Mouse (Mus musculus) spleen, adult 2 months (tissue): ENCODE data around the gene Slc47a1. TPM values are rescaled to one million over a fixed set of nuclear protein-coding genes. Genes with fewer than 3 reads are reported as not detected.
A peak's percentile ranks its signal among the peaks of the same experiment; 100 is the strongest.

Experiments used
- DNase-seq, 2 experiments: peaks; one replicate each; pipeline versions ENCODE4 v3.0.0 to v3.0.0-alpha.2; 2012 to 2021; ENCODE audit warnings: low spot score in 2 of 2, low read depth in 1 of 2
- H3K27ac ChIP-seq: fragments of 200-500 bp; 2 replicates; pipeline ENCODE4 v1.5.1; 2012; ENCODE audit warnings: low read length, inconsistent platforms; ENCODE audit not compliant: insufficient read depth
- H3K27me3 ChIP-seq: fragments of 200-500 bp; 2 replicates; pipeline ENCODE4 v1.6.1; 2012; ENCODE audit warnings: mild to moderate bottlenecking, moderate library complexity, low read length, inconsistent platforms; ENCODE audit not compliant: control insufficient read depth, insufficient read depth
- H3K36me3 ChIP-seq: fragments of 200-500 bp; 2 replicates; pipeline ENCODE4 v1.6.1; 2012; ENCODE audit warnings: mild to moderate bottlenecking, low read length, inconsistent platforms; ENCODE audit not compliant: control insufficient read depth, insufficient read depth
- H3K4me1 ChIP-seq: fragments of 200-500 bp; 2 replicates; pipeline ENCODE4 v1.6.1; 2011; ENCODE audit warnings: inconsistent platforms; ENCODE audit not compliant: control insufficient read depth, insufficient read depth, insufficient read length
- H3K4me3 ChIP-seq: fragments of 200-500 bp; 2 replicates; pipeline ENCODE4 v1.5.1; 2011; ENCODE audit warnings: mild to moderate bottlenecking, inconsistent platforms; ENCODE audit not compliant: insufficient read depth, insufficient read length; ENCODE audit errors: extremely low read depth
- CTCF ChIP-seq: fragments of 200-500 bp; IDR thresholded peaks from 2 replicates; pipeline ENCODE4 v1.5.1; 2011; ENCODE audit warnings: mild to moderate bottlenecking, inconsistent platforms; ENCODE audit not compliant: insufficient read depth, insufficient read length, insufficient replicate concordance; ENCODE audit errors: extremely low read depth
- POLR2A ChIP-seq: fragments of 200-500 bp; IDR thresholded peaks from 2 replicates; pipeline ENCODE4 v1.6.1; 2011; ENCODE audit warnings: low read depth, low read length, inconsistent platforms
- whole genome bisulfite sequencing: fragments of 180-500 bp; shearing (Covaris S2); methylation state at CpG from one replicate; pipeline ENCODE4 v1.1.7; 2018; 5-methylcytosine and 5-hydroxymethylcytosine counted together
- polyA plus RNA-seq: library from polyadenylated mRNA; depleted of rRNA; stranded (reverse); fragments of >200 nt; gene quantifications from 2 replicates; pipeline ENCODE4 v1.2.3, GENCODE M21; 2012

Slc47a1 gene
- polyA plus RNA-seq, 1 experiment = 0.09 TPM

DNA sequence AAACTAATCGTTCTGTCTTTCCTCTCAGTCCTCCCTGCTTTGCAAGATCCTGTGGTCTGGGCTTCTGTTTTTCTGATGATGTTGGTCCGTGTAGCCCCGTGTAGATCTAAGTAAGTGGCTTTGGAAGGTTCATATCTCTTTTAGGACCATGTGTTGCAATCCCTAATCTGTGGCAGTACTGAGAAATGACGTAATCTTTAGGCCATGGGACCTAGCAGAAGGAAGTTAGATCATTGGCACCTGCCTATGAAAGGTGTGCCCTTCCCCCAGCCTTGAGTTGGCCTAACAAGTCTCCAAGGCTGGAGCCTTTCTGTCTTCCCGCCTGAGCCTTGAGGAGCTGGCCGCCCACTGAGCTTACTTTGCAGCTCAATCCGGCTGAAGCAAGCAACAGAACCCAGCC is 33.7 kb upstream of the Slc47a1 start:
- no peaks in the 10 kb centered on the region for H3K4me1 ChIP-seq
- no peak for DNase-seq
- 57% methylated on average over 7 of the region's 7 CpGs for WGBS
- TF ChIP-seq CTCF = no peak
- TF ChIP-seq POLR2A = no peak
- no peaks in the 10 kb centered on the region for H3K36me3 ChIP-seq
- H3K4me3 ChIP-seq = no peak overlapping the region
- no peaks in the 10 kb centered on the region for H3K27me3 ChIP-seq
- H3K27ac ChIP-seq = no peak overlapping the region

DNA sequence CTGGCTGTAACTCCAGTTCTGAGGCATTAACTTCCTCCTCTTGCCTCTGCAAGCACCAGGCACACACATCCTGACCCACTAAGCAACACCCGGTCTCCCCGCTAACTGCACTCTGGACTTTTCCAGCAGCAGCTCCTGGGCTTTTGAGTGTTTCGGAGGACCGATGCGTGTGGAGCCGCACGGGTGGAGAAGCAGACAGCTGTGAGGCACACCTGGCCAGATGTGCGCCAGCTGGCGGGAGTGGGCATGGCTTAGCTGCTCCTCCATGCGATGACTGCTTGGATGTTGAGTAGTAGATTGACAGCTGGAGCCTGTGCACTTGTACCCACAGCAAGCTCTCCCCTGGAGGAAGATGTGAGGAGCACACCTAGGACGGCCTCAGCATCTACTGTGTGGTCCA is 33.1 kb upstream of the Slc47a1 start:
- no peak for DNase-seq
- Histone ChIP-seq H3K27ac (no peak overlapping the region), H3K4me3 (no peak overlapping the region), H3K27me3 (no peaks in the 10 kb centered on the region), H3K36me3 (no peaks in the 10 kb centered on the region), H3K4me1 (no peaks in the 10 kb centered on the region)
- WGBS = 77% methylated on average over 11 of the region's 11 CpGs
- TF ChIP-seq POLR2A (no peak), CTCF (no peak)

DNA sequence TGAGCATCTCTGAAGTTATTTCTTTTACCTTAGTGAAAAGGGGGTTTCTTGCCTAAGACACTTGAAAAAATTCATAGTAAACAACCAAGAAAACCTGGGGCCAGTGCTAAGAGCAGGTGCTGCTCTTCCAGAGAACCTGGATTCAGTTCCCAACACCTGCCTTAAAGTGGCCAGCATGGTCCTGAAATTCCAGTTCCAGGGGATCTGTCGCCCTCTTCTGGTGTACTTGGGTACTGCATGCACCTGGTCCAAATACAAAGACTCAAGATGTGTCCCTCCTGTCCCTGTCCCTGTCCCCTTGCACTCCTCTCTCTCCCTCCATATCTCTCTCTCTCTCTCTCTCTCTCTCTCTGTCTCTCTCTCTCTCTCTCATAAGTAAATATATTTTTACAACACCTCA is 32.0 kb upstream of the Slc47a1 start:
- Histone ChIP-seq H3K4me1 (no peaks in the 10 kb centered on the region), H3K27me3 (no peaks in the 10 kb centered on the region), H3K36me3 (no peaks in the 10 kb centered on the region), H3K4me3 (no peak overlapping the region), H3K27ac (no peak overlapping the region)
- peak; percentile 18 to 63 for DNase-seq
- TF ChIP-seq POLR2A (no peak), CTCF (peak; percentile 81; the same call in 1 of the 2 replicates)
- 0% methylated on average over 1 of the region's 1 CpGs for WGBS

DNA sequence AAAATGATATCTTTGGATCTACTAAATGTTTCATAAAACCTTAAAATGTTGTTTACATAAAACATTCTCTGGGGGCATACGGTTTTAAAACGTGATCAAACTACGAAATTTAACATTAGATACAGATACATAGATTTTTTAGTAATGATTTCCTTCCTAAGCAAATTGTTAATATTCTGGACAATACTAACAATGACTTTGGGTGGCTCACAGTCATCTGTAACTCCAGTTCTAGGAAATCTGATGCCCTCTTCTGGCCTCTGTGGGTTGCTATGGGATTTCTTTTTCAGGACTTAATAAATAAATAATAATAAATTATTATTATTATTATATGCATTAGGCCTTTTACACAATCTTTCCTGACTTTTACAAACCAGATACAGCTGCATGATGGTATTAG is 30.9 kb upstream of the Slc47a1 start:
- no peak overlapping the region for H3K4me3 ChIP-seq
- DNase-seq = no peak
- TF ChIP-seq CTCF (no peak), POLR2A (no peak)

DNA sequence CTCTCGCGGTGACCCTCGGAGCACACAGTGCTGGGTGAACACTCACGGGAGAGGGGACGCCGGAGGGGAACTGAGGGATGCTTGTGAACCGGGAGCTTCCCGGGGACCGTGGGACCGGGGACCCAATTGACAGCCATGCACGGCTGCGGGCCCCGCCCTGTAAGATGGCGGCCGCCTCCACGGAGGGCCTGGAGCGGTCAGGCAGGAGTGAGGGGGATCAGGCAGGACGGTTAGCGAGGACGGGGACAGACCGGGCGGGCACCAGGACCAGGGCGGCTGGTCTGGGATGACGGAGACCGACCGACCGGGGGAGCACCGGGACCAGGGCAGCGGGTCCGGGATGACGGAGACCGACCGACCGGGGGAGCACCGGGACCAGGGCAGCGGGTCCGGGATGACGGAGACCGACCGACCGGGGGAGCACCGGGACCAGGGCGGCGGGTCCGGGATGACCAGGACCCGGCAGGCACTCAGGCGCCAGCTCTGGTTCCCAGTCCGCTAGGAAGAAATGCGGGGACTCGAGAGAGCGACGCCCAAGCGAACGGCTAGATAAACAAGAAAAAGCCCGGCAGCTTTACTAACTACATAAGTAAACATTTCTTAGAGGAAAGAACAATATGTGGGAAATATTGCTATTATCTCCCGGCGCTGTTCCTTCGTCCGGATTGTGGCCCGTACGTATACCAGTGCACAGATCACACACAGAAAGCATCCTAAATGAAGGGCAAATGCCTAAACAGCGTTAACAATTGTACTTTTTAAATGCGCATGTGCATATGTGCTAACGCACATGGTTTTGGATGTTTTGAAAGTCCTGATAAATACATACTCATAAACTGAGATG is 30.3 kb upstream of the Slc47a1 start:
- DNase-seq = peak in 1 of 2 experiments; percentile 42
- TF ChIP-seq POLR2A (no peak), CTCF (no peak)
- H3K36me3 ChIP-seq = no peaks in the 10 kb centered on the region
- peak overlapping the region; percentile 59 for H3K4me3 ChIP-seq
- no peaks in the 10 kb centered on the region for H3K27me3 ChIP-seq
- H3K4me1 ChIP-seq = no peaks in the 10 kb centered on the region
- H3K27ac ChIP-seq = peak overlapping the region; percentile 44
- 2% methylated on average over 64 of the region's 64 CpGs for WGBS

More for the DNA sequence above, 30.9 kb upstream of the Slc47a1 start:
- no peak overlapping the region for H3K27ac ChIP-seq
- 25% methylated on average over 3 of the region's 3 CpGs for WGBS
- H3K4me1 ChIP-seq = no peaks in the 10 kb centered on the region
- H3K36me3 ChIP-seq = no peaks in the 10 kb centered on the region
- H3K27me3 ChIP-seq = no peaks in the 10 kb centered on the region

DNA sequence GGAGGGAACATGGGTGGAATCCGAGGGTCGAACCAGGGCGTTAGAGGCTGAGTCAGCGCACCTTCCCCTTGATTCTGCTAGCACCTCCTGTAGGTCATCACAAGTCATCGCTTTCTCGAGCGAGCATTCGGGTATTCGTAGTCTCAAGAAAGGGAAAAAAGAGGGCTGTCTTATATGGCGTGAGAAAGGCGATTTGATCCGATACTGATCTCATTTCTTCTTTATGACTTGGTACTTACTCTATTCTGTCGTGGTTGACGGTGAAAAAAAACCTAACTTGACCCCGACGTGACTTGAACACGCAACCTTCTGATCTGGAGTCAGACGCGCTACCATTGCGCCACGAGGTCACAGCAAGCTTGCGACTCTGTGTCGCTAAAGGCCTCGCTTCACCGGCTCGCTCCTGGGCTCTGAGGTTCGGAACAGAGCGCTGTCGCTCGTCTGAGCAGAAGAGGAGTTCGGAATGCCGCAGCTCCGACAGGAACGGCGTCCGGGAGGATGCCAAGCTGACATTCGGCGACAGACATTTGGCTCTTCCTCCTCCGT is 29.6 kb upstream of the Slc47a1 start:
- H3K27ac ChIP-seq = peak overlapping the region; percentile 44
- peak overlapping the region; percentile 59 for H3K4me3 ChIP-seq
- 4% methylated on average over 39 of the region's 39 CpGs for WGBS
- peak; percentile 59 to 70 for DNase-seq
- TF ChIP-seq CTCF = no peak
- TF ChIP-seq POLR2A = no peak
- no peaks in the 10 kb centered on the region for H3K4me1 ChIP-seq
- H3K36me3 ChIP-seq = no peaks in the 10 kb centered on the region
- H3K27me3 ChIP-seq = no peaks in the 10 kb centered on the region

DNA sequence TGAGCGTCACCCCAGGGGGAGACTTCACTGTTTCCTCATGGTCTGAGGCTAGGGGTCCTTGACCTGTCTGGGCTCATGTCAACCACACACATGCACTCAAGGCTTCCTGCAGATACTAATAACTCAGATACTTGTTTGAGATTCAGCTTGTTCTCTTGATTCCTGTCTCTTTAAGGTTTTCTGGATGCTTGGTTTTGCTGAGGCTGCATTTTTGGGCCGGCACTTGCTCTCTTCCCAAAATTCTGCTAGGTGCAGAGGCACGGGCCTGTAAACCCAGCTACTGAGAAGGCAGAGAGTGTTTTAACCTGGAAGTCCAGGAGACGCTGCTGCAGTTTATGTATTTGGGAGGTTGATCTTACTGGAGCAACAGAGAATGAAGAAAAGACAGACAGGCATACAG is 23.6 kb upstream of the Slc47a1 start:
- TF ChIP-seq CTCF (no peak), POLR2A (no peak)
- Histone ChIP-seq H3K4me1 (no peaks in the 10 kb centered on the region), H3K36me3 (no peaks in the 10 kb centered on the region), H3K4me3 (no peak overlapping the region), H3K27me3 (no peaks in the 10 kb centered on the region), H3K27ac (no peak overlapping the region)
- DNase-seq = no peak
- 88% methylated on average over 4 of the region's 4 CpGs for WGBS
